In genomic region chr7:18841174-18841567, GRCm38 (mm10) we compare ENCODE assay signal across 10 mouse cellular contexts. TPM values are rescaled to one million over a fixed set of nuclear protein-coding genes. Genes with fewer than 3 reads are reported as not detected.
DNase-seq lines count a peak whose midpoint lies in the region; ATAC-seq and TF ChIP-seq lines count a peak whose summit lies in the region.
"Had no signal": no experiment of that assay in that cellular context is flagged by ENCODE, and none has a peak within 500 bp of the region (broad histone marks: within the 10 kb centered on the region; RNA-seq: fewer than 3 reads in every experiment).

No protein-coding gene starts in this region.

- peaks cover 16% of the 10 kb centered on the region for H3K4me1 ChIP-seq in lung, embryonic 15.5 days
- peaks cover 10% of the 10 kb centered on the region; the same call in 1 of the 2 replicates for H3K4me1 ChIP-seq in forebrain, embryonic 15.5 days
- H3K4me1 ChIP-seq in limb, embryonic 14.5 days (ENCODE audit: control insufficient read depth, insufficient read depth, low read length), result no peaks in the 10 kb centered on the region
- peaks cover 10% of the 10 kb centered on the region; the same call in 1 of the 2 replicates for H3K4me1 ChIP-seq in small intestine, adult 2 months (ENCODE audit: control insufficient read depth, insufficient read depth, insufficient read length, low read length)

- TF ChIP-seq POLR2A in limb, embryonic 14.5 days (IDR thresholded peaks at IDR 0.05; ENCODE audit: borderline replicate concordance, extremely low read depth, insufficient read depth, insufficient read length), result no peak
- TF ChIP-seq POLR2A in small intestine, adult 2 months (IDR thresholded peaks at IDR 0.05; ENCODE audit: low read depth, low read length), result no peak

- no peak for DNase-seq in lung, postnatal 14 days
- DNase-seq in limb, embryonic 14.5 days (ENCODE audit: low spot score), result no peak
- no peak for DNase-seq in spleen, postnatal 36 days (ENCODE audit: low spot score in 2 of 2)
- no peak for DNase-seq in frontal cortex, postnatal 36 days (ENCODE audit: low spot score in 2 of 2)
- no peak for DNase-seq in layer of hippocampus, adult 8-10 months (ENCODE audit: low spot score in 2 of 2)

- H3K36me3 ChIP-seq in lung, embryonic 15.5 days, result no peaks in the 10 kb centered on the region
- H3K36me3 ChIP-seq in forebrain, embryonic 15.5 days, result no peaks in the 10 kb centered on the region
- H3K36me3 ChIP-seq in limb, embryonic 14.5 days (ENCODE audit: control insufficient read depth, insufficient read depth, low read length), result no peaks in the 10 kb centered on the region
- H3K36me3 ChIP-seq in small intestine, adult 2 months (ENCODE audit: control insufficient read depth, insufficient read depth, low read length), result no peaks in the 10 kb centered on the region

- peak overlapping the region; percentile 41 for H3K4me3 ChIP-seq in lung, embryonic 15.5 days
- H3K4me3 ChIP-seq in forebrain, embryonic 15.5 days, result no peak overlapping the region
- H3K4me3 ChIP-seq in limb, embryonic 14.5 days (replicated peaks; ENCODE audit: low read length), result 0 out of 2 replicates have a peak overlapping the region, but pooled peaks have one; percentile 11
- no peak overlapping the region for H3K4me3 ChIP-seq in small intestine, adult 2 months (ENCODE audit: low read depth, low read length)

- no peak for ATAC-seq in lung, embryonic 15.5 days (ENCODE audit: borderline replicate concordance, extremely low read depth, low FRiP score, low TSS enrichment)
- peak; percentile 29; the same call in 1 of the 2 replicates for ATAC-seq in forebrain, embryonic 15.5 days (replicated peaks)
- no peak for ATAC-seq in limb, embryonic 14.5 days (ENCODE audit: low FRiP score, low read depth)

- H3K27me3 ChIP-seq in lung, embryonic 15.5 days, result no peaks in the 10 kb centered on the region
- H3K27me3 ChIP-seq in forebrain, embryonic 15.5 days, result no peaks in the 10 kb centered on the region
- no peaks in the 10 kb centered on the region for H3K27me3 ChIP-seq in limb, embryonic 14.5 days (ENCODE audit: control insufficient read depth, insufficient read depth, low read length)
- no peaks in the 10 kb centered on the region for H3K27me3 ChIP-seq in small intestine, adult 2 months (ENCODE audit: control insufficient read depth, insufficient read depth, low read length)

- 85% methylated on average over 1 of the region's 1 CpGs for WGBS in lung, embryonic 15.5 days
- 43% methylated on average over 1 of the region's 1 CpGs for WGBS in forebrain, embryonic 15.5 days
- 44% methylated on average over 1 of the region's 1 CpGs for WGBS in limb, embryonic 14.5 days
- 88% methylated on average over 1 of the region's 1 CpGs for WGBS in small intestine, adult 2 months

- H3K9me3 ChIP-seq in lung, embryonic 15.5 days, result no peaks in the 10 kb centered on the region
- no peaks in the 10 kb centered on the region for H3K9me3 ChIP-seq in forebrain, embryonic 15.5 days
- no peaks in the 10 kb centered on the region for H3K9me3 ChIP-seq in limb, embryonic 14.5 days (ENCODE audit: control insufficient read depth, low read length)

- H3K4me2 ChIP-seq in lung, embryonic 15.5 days, result peak overlapping the region; percentile 66
- peak overlapping the region; percentile 29; the same call in 1 of the 2 replicates for H3K4me2 ChIP-seq in forebrain, embryonic 15.5 days (replicated peaks)
- peak overlapping the region; percentile 39 for H3K4me2 ChIP-seq in limb, embryonic 14.5 days (replicated peaks; ENCODE audit: low read depth, low read length, severe bottlenecking)

- peak overlapping the region; percentile 89 for H3K27ac ChIP-seq in lung, embryonic 15.5 days
- H3K27ac ChIP-seq in forebrain, embryonic 15.5 days (replicated peaks), result no peak overlapping the region
- no peak overlapping the region for H3K27ac ChIP-seq in limb, embryonic 14.5 days (replicated peaks; ENCODE audit: low read depth, low read length)
- peak overlapping the region; percentile 88 for H3K27ac ChIP-seq in small intestine, adult 2 months (ENCODE audit: insufficient read depth, low read depth, low read length)

- no peak for TF ChIP-seq CTCF in small intestine, adult 2 months (IDR thresholded peaks at IDR 0.05; ENCODE audit: extremely low read depth, insufficient read length, insufficient replicate concordance, low read depth, low read length)

- peak overlapping the region; percentile 37 for H3K9ac ChIP-seq in lung, embryonic 15.5 days
- H3K9ac ChIP-seq in forebrain, embryonic 15.5 days (replicated peaks), result no peak overlapping the region
- H3K9ac ChIP-seq in limb, embryonic 14.5 days (ENCODE audit: low read depth, low read length, severe bottlenecking), result peak overlapping the region; percentile 21; the same call in 1 of the 2 replicates

RNA-seq across cellular contexts. Expression of gene Mill2, which starts 1.4 kb away (rescaled TPM):
- polyA plus RNA-seq in lung, embryonic 15.5 days (2015; fragmentation: Nextera tagmentation; extraction: Ambion mirVana), result 1.7 and 2.1 TPM in 2 replicates
- polyA plus RNA-seq in forebrain, embryonic 15.5 days (2015; fragmentation: Nextera tagmentation; extraction: Ambion mirVana), result 0.13 and 0.29 TPM in 2 replicates
- polyA plus RNA-seq in limb, embryonic 14.5 days (2012; rRNA removed), result 0.91 and 1.0 TPM in 2 replicates
- polyA plus RNA-seq in limb, embryonic 14.5 days (2014; fragmentation: Nextera tagmentation; extraction: Ambion mirVana), result 0.21 TPM in 2 replicates
- polyA plus RNA-seq in small intestine, adult 2 months (2012; rRNA removed), result 1.9 and 2.2 TPM in 2 replicates
- 1 to 10 TPM; 1.9 to 2.6 (median 2.2) TPM for total RNA-seq in layer of hippocampus, adult 8-10 months (2022)

RNA-seq across cellular contexts. Expression of gene Psg17, which starts 19.8 kb away (rescaled TPM):
- not detected in 2 replicates for polyA plus RNA-seq in lung, embryonic 15.5 days (2015; fragmentation: Nextera tagmentation; extraction: Ambion mirVana)
- not detected in 2 replicates for polyA plus RNA-seq in forebrain, embryonic 15.5 days (2015; fragmentation: Nextera tagmentation; extraction: Ambion mirVana)
- 0.47 and 0.48 TPM in 2 replicates for polyA plus RNA-seq in limb, embryonic 14.5 days (2012; rRNA removed)
- not detected in 2 replicates for polyA plus RNA-seq in limb, embryonic 14.5 days (2014; fragmentation: Nextera tagmentation; extraction: Ambion mirVana)
- polyA plus RNA-seq in small intestine, adult 2 months (2012; rRNA removed), result not detected in 2 replicates
- total RNA-seq in layer of hippocampus, adult 8-10 months (2022), result under 1 TPM in 1 of 4 experiments, not detected in 3; 0.14 TPM
- total RNA-seq: left cerebral cortex, postnatal 25 days had no signal
- polyA plus RNA-seq: spleen, adult 2 months had no signal

RNA-seq across cellular contexts. Expression of gene Pglyrp1, which starts 30.0 kb away (rescaled TPM):
- 6.4 and 6.7 TPM in 2 replicates for polyA plus RNA-seq in lung, embryonic 15.5 days (2015; fragmentation: Nextera tagmentation; extraction: Ambion mirVana)
- polyA plus RNA-seq in forebrain, embryonic 15.5 days (2015; fragmentation: Nextera tagmentation; extraction: Ambion mirVana), result 18.2 and 19.2 TPM in 2 replicates
- polyA plus RNA-seq in limb, embryonic 14.5 days (2012; rRNA removed), result 0.60 and 1.9 TPM in 2 replicates
- polyA plus RNA-seq in limb, embryonic 14.5 days (2014; fragmentation: Nextera tagmentation; extraction: Ambion mirVana), result 1.3 and 1.9 TPM in 2 replicates
- polyA plus RNA-seq in small intestine, adult 2 months (2012; rRNA removed), result 268 and 499 TPM in 2 replicates
- 10 to 100 TPM; 11.2 to 15.5 (median 13.4) TPM for total RNA-seq in layer of hippocampus, adult 8-10 months (2022)

RNA-seq across cellular contexts. Expression of gene Psg19, which starts 42.9 kb away (rescaled TPM):
- polyA plus RNA-seq in lung, embryonic 15.5 days (2015; fragmentation: Nextera tagmentation; extraction: Ambion mirVana), result not detected in 2 replicates
- polyA plus RNA-seq in forebrain, embryonic 15.5 days (2015; fragmentation: Nextera tagmentation; extraction: Ambion mirVana), result not detected in 2 replicates
- polyA plus RNA-seq in limb, embryonic 14.5 days (2012; rRNA removed), result 0.05 and 0.25 TPM in 2 replicates
- polyA plus RNA-seq in limb, embryonic 14.5 days (2014; fragmentation: Nextera tagmentation; extraction: Ambion mirVana), result not detected in 2 replicates
- 0.08 TPM in 1 of 2 replicates, not detected in the other for polyA plus RNA-seq in small intestine, adult 2 months (2012; rRNA removed)
- total RNA-seq in layer of hippocampus, adult 8-10 months (2022), result not detected
- total RNA-seq: left cerebral cortex, postnatal 25 days had no signal
- polyA plus RNA-seq: spleen, adult 2 months had no signal

Comparison
In these comparisons a context has a peak if more than half of its experiments do, and no peak if none do; other contexts are left out.
1. H3K27ac ChIP-seq: peak in lung, embryonic 15.5 days (single experiment) and small intestine, adult 2 months (single experiment); none in forebrain, embryonic 15.5 days (single experiment) and limb, embryonic 14.5 days (single experiment).
2. H3K4me3 ChIP-seq: peak in lung, embryonic 15.5 days (single experiment) and limb, embryonic 14.5 days (single experiment); none in forebrain, embryonic 15.5 days (single experiment) and small intestine, adult 2 months (single experiment).
3. RNA of gene Pglyrp1, which starts 30.0 kb away (polyA plus RNA-seq): 268 to 499 TPM in small intestine, adult 2 months; 18.2 to 19.2 TPM in forebrain, embryonic 15.5 days, 6.4 to 6.7 TPM in lung, embryonic 15.5 days and 0.60 to 1.9 TPM in limb, embryonic 14.5 days; every median in the first group is over 10 times any median in the second.
4. Peak in every context shown above with its lines, with median percentiles within 50 percentile points of each other: H3K4me2 ChIP-seq.